Mouse (Mus musculus): ENCODE measurements around the gene Slc24a3. TPM values are rescaled to one million over a fixed set of nuclear protein-coding genes. Genes with fewer than 3 reads are reported as not detected.

The Slc24a3 gene
- total and polyA plus RNA-seq, 3 experiments = not detected

DNA sequence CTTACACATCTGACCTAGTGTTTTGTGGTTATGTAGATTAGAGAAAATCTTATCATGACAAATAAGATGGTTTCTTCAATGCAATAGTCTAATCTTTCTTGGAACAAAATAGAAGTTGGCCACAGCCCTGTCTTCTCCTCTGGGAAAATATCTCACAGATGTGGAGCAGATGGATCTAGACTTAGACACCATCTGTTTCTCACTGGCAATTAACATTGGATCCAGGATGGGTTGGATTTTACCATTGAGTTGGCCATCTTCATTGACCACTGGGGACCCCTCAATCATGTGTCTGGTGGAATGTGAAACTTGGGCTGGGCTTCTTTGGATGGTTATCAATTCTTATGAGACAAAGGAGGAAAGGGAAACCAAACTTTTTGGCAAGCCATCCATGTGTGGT is 332.7 kb downstream of the Slc24a3 start:
- H3K9ac ChIP-seq (ENCODE audit: control insufficient read depth, low read depth, low read length, poor library complexity, severe bottlenecking) = no peak overlapping the region
- no peak overlapping the region for H3K27ac ChIP-seq (ENCODE audit: control insufficient read depth, low read depth, low read length)
- no peaks in the 10 kb centered on the region for H3K36me3 ChIP-seq (ENCODE audit: control insufficient read depth in 1 of 2, insufficient read depth in 2 of 2, low read length in 2 of 2)
- H3K79me2 ChIP-seq (ENCODE audit: control insufficient read depth, insufficient read depth, low read length, poor library complexity) = no peaks in the 10 kb centered on the region
- no peak for DNase-seq (ENCODE audit: low read depth, low spot score)
- H3K27me3 ChIP-seq (ENCODE audit: control insufficient read depth in 1 of 2, insufficient read depth in 2 of 2, low read length in 2 of 2) = no peaks in the 10 kb centered on the region
- no peaks in the 10 kb centered on the region for H3K9me3 ChIP-seq (replicated peaks; ENCODE audit: insufficient read depth, low read length)
- no peak overlapping the region for H3K4me3 ChIP-seq (ENCODE audit: control insufficient read depth in 1 of 2, insufficient read depth in 1 of 2, low read depth in 2 of 2, low read length in 2 of 2)
- no peak for TF ChIP-seq MXI1 (IDR thresholded peaks at IDR 0.05; ENCODE audit: low read depth, low read length)
- no peaks in the 10 kb centered on the region for H3K4me1 ChIP-seq (ENCODE audit: control insufficient read depth in 1 of 2, insufficient read depth in 2 of 2, low read length in 2 of 2)

DNA sequence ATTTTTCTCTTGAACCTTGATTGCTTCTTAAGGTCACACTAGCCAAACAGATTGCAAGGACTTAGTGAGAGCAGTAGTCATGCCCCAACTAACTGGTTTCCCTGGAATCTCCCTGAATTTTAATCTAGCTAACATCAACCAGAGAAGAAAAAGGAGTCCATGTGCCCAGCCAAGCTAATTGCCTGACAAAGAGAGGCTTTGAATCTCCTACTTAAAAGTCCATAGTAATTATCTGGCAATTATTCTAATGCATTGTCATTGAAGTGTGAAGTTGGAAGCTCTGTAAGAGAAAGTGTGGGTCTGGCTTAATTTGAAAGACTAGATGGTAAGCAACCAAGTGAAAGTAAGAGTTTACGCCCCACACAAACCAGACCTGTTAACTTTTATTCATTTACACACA is 333.9 kb downstream of the Slc24a3 start:
- H3K4me1 ChIP-seq (ENCODE audit: control insufficient read depth in 1 of 2, insufficient read depth in 2 of 2, low read length in 2 of 2) = no peaks in the 10 kb centered on the region
- H3K4me3 ChIP-seq (ENCODE audit: control insufficient read depth in 1 of 2, insufficient read depth in 1 of 2, low read depth in 2 of 2, low read length in 2 of 2) = no peak overlapping the region
- no peak for DNase-seq (ENCODE audit: low read depth, low spot score)
- H3K9ac ChIP-seq (ENCODE audit: control insufficient read depth, low read depth, low read length, poor library complexity, severe bottlenecking) = no peak overlapping the region
- no peaks in the 10 kb centered on the region for H3K36me3 ChIP-seq (ENCODE audit: control insufficient read depth in 1 of 2, insufficient read depth in 2 of 2, low read length in 2 of 2)
- H3K9me3 ChIP-seq (replicated peaks; ENCODE audit: insufficient read depth, low read length) = no peaks in the 10 kb centered on the region
- H3K79me2 ChIP-seq (ENCODE audit: control insufficient read depth, insufficient read depth, low read length, poor library complexity) = no peaks in the 10 kb centered on the region
- H3K27ac ChIP-seq (ENCODE audit: control insufficient read depth, low read depth, low read length) = no peak overlapping the region
- H3K27me3 ChIP-seq (ENCODE audit: control insufficient read depth in 1 of 2, insufficient read depth in 2 of 2, low read length in 2 of 2) = no peaks in the 10 kb centered on the region
- TF ChIP-seq MYB (IDR thresholded peaks at IDR 0.05; ENCODE audit: low read depth, low read length) = no peak
- no peak for TF ChIP-seq ELF1 (IDR thresholded peaks at IDR 0.05; ENCODE audit: low read depth, low read length)
- no peak for TF ChIP-seq ZC3H11A (IDR thresholded peaks at IDR 0.05; ENCODE audit: low read depth, low read length)
- no peak for TF ChIP-seq SIN3A (IDR thresholded peaks at IDR 0.05; ENCODE audit: low read length)
- TF ChIP-seq E2F4 (IDR thresholded peaks at IDR 0.05; ENCODE audit: borderline replicate concordance, low read depth, low read length) = no peak
- no peak for TF ChIP-seq NELFE (IDR thresholded peaks at IDR 0.05; ENCODE audit: low read depth, low read length)
- TF ChIP-seq USF2 (IDR thresholded peaks at IDR 0.05; ENCODE audit: borderline replicate concordance in 1 of 2, insufficient read depth in 1 of 2, low read depth in 1 of 2, low read length in 2 of 2) = no peak
- TF ChIP-seq TBP (IDR thresholded peaks at IDR 0.05; ENCODE audit: low read depth, low read length) = no peak
- TF ChIP-seq SMC3 (IDR thresholded peaks at IDR 0.05; ENCODE audit: low read depth, low read length) = no peak
- no peak for TF ChIP-seq KAT2A (conservative IDR thresholded peaks at IDR 0.05; ENCODE audit: low read depth, low read length)
- no peak for TF ChIP-seq RCOR1 (IDR thresholded peaks at IDR 0.05; ENCODE audit: low read depth, low read length)
- no peak for TF ChIP-seq ZNF384 (IDR thresholded peaks at IDR 0.05; ENCODE audit: low read depth, low read length)

DNA sequence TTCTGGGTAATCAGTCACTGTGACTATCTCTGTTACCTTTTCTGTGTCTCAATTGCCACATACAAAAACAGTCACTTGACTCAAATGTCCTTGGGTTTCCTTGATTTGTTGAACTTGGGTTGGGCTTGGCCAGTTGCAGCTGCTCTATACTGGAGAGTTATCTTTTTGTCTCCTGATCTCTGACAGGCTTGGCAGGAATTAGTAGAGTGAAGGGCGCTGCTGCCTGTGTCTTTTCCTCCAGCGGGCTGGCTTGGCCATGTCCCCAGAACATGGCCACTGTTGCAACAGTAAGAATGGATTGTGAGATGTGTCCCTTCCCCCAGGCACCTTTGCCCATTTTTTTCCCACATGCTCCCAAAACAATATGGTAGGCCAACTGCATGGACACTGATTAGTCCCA is 340.1 kb downstream of the Slc24a3 start:
- H3K9me3 ChIP-seq (replicated peaks; ENCODE audit: insufficient read depth, low read length) = no peaks in the 10 kb centered on the region
- H3K4me3 ChIP-seq (ENCODE audit: control insufficient read depth in 1 of 2, insufficient read depth in 1 of 2, low read depth in 2 of 2, low read length in 2 of 2) = no peak overlapping the region
- no peak for DNase-seq (ENCODE audit: low read depth, low spot score)
- no peaks in the 10 kb centered on the region for H3K79me2 ChIP-seq (ENCODE audit: control insufficient read depth, insufficient read depth, low read length, poor library complexity)
- H3K9ac ChIP-seq (ENCODE audit: control insufficient read depth, low read depth, low read length, poor library complexity, severe bottlenecking) = no peak overlapping the region
- no peaks in the 10 kb centered on the region for H3K4me1 ChIP-seq (ENCODE audit: control insufficient read depth in 1 of 2, insufficient read depth in 2 of 2, low read length in 2 of 2)
- H3K27ac ChIP-seq (ENCODE audit: control insufficient read depth, low read depth, low read length) = no peak overlapping the region
- TF ChIP-seq HCFC1 (IDR thresholded peaks at IDR 0.05; ENCODE audit: low read depth, low read length) (no peak), RAD21 (IDR thresholded peaks at IDR 0.05; ENCODE audit: low read depth, low read length) (no peak), CTCF (IDR thresholded peaks at IDR 0.05 in 2 of 3, conservative IDR thresholded peaks at IDR 0.05 in 1 of 3; ENCODE audit: control insufficient read depth in 1 of 3, insufficient read depth in 1 of 3, low read depth in 2 of 3, low read length in 3 of 3, poor library complexity in 1 of 3, severe bottlenecking in 1 of 3) (no peak), ETS1 (IDR thresholded peaks at IDR 0.05; ENCODE audit: low read depth, low read length) (no peak), POLR2A (IDR thresholded peaks at IDR 0.05; ENCODE audit: control insufficient read depth in 1 of 2, insufficient read depth in 1 of 2, low read depth in 1 of 2, low read length in 2 of 2, poor library complexity in 1 of 2) (no peak), ZNF384 (IDR thresholded peaks at IDR 0.05; ENCODE audit: low read depth, low read length) (no peak), USF2 (IDR thresholded peaks at IDR 0.05; ENCODE audit: borderline replicate concordance in 1 of 2, insufficient read depth in 1 of 2, low read depth in 1 of 2, low read length in 2 of 2) (no peak), TBP (IDR thresholded peaks at IDR 0.05; ENCODE audit: low read depth, low read length) (no peak), MXI1 (IDR thresholded peaks at IDR 0.05; ENCODE audit: low read depth, low read length) (no peak), CHD2 (IDR thresholded peaks at IDR 0.05; ENCODE audit: low read length) (no peak), ZMIZ1 (IDR thresholded peaks at IDR 0.05; ENCODE audit: low read depth, low read length) (no peak)
- no peaks in the 10 kb centered on the region for H3K36me3 ChIP-seq (ENCODE audit: control insufficient read depth in 1 of 2, insufficient read depth in 2 of 2, low read length in 2 of 2)
- no peaks in the 10 kb centered on the region for H3K27me3 ChIP-seq (ENCODE audit: control insufficient read depth in 1 of 2, insufficient read depth in 2 of 2, low read length in 2 of 2)
